Mouse (Mus musculus) left cerebral cortex, postnatal 14 days (tissue): ENCODE measurements around the gene Nkx2-3. TPM values are rescaled to one million over a fixed set of nuclear protein-coding genes. Genes with fewer than 3 reads are reported as not detected.

Source experiments
- DNase-seq, 2 experiments: peaks; one replicate each; pipeline ENCODE4 v3.0.0; 2021 to 2022; ENCODE audit warnings: low spot score in 2 of 2, mixed read lengths in 1 of 2
- intact Hi-C: fragments of 180-260 bp; cut with DNase I; formaldehyde crosslinking; loops from one replicate; pipeline ENCODE4 v1.15.1; 2025
- long read RNA-seq, 2 experiments: library from polyadenylated mRNA; stranded (forward); transcript quantifications; one replicate each; pipeline ENCODE4 v2.0.0; 2021
- total RNA-seq, 2 experiments: library from RNA; stranded (reverse); gene quantifications; 2 replicates each; pipeline ENCODE4 v1.2.3; 2021

Nkx2-3 gene
- total RNA-seq, result not detected
- long read RNA-seq, experiment 1, result 0 reads
- long read RNA-seq, experiment 2, result 0 reads

DNA sequence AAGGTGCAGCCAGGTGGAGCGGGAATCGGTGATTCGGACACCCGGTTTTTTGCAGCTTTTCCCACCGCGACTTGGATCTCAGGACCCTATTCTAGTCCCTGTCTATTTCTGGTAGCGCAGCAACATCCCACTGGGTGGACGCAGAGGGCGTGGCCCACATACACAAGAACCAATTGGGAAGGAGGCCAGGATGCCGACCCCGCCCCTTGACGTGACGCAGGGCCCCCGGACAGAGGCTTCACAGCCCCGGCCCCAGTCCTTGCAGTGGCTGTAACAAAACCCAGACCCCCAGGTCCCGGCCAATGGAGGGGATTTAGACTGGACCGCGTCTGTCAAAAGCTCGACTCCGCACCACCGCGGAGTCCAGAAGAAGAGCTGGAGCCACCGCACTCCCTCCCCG is at the start of gene Nkx2-3:
TSS of gene Nkx2-3 (plus strand) at position 275 of the 400 bp plus-strand sequence.
- no peak for DNase-seq
- intact Hi-C loops, result no loop called here

DNA sequence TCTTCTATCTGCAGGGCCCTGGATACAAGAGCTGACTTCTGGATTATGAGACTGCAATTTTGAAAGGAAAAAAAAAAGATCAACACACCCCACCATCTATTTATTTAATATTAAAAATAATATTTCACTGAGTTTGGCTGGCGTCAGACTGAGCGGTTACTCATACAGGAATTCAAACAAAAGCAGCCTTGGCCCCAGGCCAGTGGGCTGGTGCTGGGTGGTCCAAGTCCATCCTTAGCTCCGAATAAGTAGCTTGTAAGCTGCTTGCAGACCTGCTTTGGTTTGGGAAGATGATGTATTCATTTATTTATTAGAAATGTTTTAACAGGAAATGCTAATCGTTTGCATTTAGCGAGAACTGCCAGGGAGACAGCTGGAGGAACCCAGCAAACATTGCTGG is 49.0 kb upstream of the Nkx2-3 start:
- intact Hi-C loops, result no loop called here
- no peak for DNase-seq

DNA sequence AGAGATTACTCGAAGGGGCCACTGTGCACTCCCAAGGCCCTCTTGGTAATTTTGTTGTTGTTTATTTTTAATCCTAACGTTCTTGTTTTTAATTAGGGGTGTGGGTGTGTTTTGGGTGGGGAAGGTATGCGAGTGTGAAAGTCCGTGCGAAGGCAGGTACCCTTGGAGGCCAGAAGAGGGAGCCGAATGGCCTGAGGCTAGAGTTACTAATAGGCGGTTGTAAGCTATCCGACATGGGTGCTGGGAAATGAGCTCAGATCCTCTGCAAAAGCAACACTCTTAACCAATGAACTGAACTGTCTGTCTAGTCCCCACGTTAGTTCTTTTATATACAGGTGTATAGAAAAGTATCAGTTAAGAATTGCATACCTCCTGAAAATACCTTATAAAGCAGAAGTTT is 43.8 kb upstream of the Nkx2-3 start:
- DNase-seq, result no peak
- intact Hi-C loops, result no loop called here

DNA sequence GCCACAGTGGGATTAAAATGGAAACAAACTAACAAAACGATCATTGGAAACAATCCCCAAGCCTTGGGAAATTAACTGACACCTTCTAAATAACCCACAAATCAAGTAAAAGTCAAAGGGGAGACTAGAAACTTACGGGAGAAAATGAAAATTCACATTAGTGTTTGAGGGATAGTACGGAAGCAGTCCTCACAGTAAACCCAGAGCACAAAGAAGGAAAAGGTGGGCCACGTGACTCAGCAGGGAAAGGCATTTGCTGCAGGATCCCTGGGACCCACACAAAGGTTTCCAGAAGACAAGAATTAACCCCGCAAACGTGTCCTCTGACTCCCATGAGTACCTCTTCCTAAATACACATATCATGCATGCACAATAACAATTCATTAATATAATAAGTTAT is 43.0 kb upstream of the Nkx2-3 start:
- no peak for DNase-seq
- intact Hi-C loops, result no loop called here

DNA sequence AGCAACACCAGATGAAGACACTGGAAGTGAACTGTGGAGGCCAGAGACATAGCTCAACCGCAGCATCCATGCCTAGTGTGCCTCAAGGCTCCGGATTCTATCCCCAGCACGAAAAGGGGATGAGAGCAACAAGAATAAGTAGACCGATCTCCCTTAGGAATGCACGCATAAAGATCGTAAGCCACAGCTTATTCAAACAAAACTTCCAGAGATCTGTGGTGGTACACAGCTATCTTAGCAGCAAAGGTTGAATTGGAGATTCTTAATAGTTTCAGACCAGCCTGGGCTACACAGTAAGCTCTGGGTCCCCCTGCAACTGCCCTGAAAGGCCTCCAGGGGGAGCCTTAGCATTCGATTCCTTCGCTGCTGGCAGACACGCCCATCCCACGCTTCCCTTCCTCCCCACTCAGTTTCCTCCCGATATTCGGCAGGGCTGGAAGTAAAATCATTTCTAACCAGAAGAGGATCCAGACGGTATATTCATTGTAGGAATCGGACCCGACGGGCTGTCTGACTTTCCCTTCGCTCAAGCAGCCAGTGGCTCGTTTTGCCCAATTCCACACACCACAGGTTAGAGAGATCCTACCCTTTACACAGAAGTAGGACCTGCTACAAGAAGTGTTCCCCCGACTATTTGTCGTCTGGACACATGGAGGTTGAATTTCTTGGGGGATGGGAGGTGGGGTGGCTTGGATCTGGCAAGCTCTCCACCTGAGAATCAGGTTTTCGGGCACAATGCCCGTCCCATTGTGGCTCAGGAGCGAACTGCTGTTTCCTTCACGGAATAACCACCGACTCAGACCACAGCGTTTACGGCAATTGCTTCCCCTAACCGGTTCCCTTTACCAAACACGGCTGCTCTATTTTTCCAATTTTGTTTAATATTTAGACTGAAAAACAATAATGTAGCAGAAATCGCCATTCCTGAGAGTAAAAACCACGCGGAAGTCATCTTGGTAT is 41.0 kb upstream of the Nkx2-3 start:
- peak; percentile 75 for DNase-seq
- intact Hi-C loops, result no loop called here

DNA sequence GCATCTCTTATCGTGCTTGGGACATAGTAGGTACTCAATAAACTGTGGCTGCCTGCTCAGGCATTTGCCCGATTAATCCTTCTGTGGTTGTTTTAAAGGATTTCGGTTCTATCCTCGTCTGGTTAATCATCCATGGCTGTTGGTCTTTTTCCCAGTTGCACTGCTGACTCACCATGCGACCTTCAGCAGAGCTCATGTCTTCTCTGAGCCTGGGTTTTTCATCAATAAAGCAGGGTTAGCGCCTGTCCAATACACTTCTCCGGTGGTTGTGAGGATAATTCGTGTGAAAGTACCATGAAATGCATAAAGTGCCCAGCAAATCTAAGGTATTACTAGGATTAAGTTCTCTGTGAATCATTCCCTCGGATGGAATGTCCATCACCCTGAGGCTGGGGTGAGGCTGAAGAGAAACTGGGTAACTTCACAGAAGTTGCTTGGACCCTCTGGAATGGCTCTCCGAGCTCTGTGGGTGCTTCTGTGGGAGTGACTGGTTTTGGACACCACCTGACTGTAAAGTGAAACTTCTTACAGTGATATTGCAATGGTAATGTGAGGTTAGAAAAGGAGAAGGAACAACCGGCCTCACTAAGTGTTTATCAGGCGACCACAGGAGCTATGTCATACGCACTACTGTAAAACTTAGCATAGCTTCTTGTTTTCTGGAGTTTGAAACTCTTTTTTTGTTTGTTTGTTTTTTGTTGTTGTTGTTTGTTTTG is 32.9 kb upstream of the Nkx2-3 start:
- no peak for DNase-seq
- intact Hi-C loops, result no loop called here

DNA sequence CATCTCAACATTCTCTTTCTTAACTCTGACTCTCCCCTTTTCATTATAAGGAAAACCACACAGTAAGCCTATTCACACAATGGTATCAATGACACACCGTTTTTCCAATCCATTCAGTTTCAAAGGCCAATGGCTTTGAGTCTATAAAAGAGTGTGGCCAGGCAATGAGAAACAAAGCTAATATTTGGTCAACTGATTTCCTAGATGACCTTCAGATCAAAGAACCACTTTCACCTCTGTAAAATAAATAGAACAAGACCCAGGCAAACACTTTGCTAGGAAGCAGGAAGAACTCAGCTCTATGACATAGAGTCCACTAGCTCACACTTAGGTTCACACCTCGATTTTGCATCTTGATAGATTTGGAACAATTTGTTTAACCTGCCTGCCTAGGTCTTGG is 30.9 kb upstream of the Nkx2-3 start:
- no peak for DNase-seq
- intact Hi-C loops, result loop anchor here (5.0 kb wide), 1 partner anchor 36 kb away; no protein-coding TSS in a partner anchor

DNA sequence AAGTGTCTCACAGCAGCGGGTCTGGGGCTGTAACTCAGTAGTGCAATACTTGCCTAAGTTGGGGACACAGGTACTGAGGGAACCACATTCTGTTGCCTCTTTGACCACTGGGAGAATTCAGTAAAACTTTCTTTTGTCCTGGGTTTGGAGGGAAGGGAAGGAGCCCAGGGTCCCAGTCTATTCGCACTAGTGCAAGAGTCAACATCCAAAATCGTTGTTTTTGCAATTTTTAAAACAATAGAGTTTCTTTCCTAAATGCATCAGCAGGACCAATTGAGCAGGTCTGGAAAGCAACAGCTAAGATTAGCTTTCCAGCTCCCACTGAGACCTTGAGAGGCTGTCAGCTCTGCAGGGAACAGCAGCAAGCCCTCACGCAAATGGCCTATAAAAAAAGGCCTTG is 28.9 kb upstream of the Nkx2-3 start:
- intact Hi-C loops, result loop anchor here (5.0 kb wide), 1 partner anchor 34 kb away; no protein-coding TSS in a partner anchor
- no peak for DNase-seq

DNA sequence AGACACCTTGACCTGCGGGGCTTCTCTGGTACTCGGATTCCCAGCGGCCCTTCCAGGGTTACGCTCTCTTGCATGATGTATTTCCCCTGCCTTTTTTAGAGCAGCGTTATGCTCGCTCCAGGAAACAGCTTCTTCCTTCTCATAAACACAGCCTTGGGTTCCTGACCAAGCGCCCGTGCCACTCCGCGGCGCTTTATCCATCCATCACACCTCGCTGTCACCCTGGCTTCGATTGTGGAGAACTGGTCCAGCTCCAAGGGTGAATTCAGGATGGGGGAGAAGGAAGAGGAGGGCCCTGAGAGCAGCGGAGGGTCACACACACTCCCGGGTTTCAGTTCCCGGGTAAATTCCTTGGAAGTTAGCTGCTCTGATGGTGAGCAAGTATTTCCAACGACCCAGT is 28.5 kb upstream of the Nkx2-3 start:
- intact Hi-C loops, result loop anchor here (5.0 kb wide), 1 partner anchor 34 kb away; no protein-coding TSS in a partner anchor
- DNase-seq, result no peak

DNA sequence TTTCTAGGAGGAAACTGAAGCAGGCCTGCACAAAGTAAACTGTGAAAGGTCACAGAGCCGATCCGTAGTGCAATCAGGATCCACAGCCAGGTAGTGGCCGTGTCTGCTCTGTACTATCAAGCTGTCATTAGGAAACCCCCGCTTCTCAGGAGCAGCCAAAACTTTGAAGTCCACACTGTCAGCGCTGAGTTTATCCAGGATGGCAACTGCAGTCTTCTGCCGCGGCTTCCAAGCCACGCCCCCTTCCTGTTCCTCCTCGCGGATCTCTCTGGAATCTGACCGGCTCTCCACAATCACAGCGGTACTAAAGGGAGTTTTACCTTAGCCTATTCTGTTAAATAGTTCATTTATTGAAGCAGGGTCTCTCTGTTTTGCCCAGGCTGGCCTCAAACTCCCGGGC is 27.3 kb upstream of the Nkx2-3 start:
- no peak for DNase-seq
- intact Hi-C loops, result loop anchor here (5.0 kb wide), 1 partner anchor 33 kb away; no protein-coding TSS in a partner anchor

DNA sequence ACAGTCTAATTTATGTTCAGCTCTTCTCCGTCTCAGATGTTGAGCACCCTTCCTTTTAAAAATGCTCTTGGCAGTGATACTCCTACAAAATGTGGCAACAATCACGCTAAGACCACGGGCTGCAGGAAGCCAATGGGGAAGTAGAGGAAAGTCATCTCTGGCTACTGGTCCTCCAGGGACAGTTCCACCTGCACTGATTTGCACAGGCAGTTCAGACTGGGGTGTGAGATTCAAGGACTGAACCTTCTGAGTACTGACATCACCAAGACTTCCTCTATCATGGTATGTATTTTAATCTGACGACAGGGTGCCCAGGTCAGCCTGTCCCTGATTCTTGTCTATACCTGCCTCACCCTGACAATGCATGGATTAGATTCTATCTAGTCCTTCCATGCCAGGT is 20.1 kb upstream of the Nkx2-3 start:
- intact Hi-C loops, result no loop called here
- DNase-seq, result no peak

DNA sequence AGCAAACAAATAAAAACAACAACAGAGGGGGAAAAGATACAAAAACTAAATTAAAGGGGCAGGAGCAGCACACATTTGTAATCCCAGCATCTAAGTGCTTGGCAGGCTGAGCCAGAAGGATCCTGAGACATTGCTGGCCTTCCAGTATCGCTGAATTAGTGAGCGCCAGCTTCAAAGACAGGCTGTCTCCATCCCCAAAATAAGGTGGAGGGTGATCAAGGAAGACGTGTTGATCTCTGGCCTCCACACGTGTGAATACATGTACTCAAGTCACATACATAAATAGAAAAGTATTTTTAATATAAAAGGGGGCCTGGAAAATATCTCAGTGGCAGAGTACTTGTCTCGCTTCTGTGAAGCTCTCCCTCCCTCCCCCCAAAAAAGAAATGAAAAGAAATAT is 15.1 kb upstream of the Nkx2-3 start:
- DNase-seq, result no peak
- intact Hi-C loops, result no loop called here

DNA sequence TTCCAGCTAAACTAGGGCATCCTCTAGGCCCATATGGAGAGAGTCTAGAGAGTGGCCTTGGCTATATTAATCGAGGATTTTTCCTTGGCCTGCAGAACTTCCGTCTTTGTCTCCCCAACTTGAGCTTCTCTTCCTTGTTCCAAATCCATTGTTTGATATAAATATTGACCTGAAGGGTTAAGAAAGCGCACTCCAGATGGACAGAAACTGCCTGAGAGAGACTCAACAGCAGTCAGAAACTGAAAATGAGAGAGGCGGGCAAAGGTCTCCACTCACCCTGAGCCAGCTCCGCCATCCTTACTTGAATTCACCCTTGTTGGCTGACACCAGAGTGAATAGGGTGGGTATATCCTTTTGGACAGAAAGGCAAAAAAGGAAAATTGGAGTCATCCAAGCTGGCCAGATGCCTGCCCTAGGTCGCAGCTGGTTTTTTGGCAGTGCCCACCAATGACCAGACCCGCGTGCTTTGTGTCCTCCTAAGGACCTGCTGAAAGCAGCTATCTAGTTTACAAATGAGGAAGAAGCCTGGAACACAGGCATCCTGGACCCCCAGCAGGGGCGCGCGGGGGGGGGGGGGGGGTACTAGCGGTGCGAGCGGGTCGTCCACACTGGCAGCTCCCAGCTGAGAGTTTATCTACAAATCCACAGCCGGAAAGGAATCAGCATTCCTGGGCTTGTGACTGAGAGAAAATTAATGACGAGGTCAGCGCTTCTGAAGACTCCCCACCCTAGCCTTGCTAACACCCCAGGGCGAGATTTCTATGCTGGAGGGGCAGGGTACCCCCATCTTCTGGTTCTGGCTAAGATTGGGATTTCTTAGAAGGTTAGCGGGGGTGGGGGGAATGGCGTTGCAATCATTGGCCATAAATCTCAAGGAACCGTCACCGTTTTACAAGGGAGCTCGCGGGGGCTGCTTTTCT is 13.1 kb upstream of the Nkx2-3 start:
- no peak for DNase-seq
- intact Hi-C loops, result no loop called here

DNA sequence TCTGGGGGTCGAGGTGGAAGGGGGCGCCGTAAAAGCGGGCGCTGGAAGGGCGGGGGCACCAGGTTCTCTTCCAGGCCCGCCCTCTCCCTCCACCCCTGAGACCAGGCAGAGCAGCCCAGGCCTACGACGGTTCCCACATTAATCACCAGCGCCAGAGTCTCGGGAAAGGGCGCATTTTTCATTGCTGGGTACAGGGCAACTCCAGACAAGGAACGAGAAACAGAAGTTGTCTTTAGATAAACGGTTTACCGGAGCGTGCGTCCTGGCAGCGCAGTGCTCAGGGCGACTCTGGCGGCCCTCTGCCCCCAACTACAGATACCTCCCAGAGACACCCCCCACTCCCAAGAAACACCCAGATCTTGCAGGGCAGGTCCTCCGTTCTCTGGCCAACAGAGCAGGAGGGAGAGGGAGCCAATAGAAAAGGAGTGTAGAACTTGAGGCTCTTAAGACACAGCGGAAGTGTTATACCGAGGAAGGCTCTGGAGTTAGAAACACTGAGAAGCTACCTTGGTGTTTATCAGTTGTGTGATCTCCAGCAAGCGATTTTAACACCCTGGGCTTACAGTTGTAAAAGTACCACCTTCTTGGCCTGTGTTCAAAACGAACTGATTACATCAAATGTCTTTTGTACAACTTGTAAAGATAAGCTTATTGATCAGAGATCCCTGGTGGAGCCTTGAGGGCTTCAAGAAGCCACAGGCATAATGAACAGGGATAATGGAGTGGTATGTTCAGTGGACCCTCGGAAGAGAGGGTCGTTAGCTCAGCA is 12.2 kb upstream of the Nkx2-3 start:
- no peak for DNase-seq
- intact Hi-C loops, result loop anchor here (5.0 kb wide), 1 partner anchor 1552 kb away; the partner anchor contains the start of gene Tlx1

DNA sequence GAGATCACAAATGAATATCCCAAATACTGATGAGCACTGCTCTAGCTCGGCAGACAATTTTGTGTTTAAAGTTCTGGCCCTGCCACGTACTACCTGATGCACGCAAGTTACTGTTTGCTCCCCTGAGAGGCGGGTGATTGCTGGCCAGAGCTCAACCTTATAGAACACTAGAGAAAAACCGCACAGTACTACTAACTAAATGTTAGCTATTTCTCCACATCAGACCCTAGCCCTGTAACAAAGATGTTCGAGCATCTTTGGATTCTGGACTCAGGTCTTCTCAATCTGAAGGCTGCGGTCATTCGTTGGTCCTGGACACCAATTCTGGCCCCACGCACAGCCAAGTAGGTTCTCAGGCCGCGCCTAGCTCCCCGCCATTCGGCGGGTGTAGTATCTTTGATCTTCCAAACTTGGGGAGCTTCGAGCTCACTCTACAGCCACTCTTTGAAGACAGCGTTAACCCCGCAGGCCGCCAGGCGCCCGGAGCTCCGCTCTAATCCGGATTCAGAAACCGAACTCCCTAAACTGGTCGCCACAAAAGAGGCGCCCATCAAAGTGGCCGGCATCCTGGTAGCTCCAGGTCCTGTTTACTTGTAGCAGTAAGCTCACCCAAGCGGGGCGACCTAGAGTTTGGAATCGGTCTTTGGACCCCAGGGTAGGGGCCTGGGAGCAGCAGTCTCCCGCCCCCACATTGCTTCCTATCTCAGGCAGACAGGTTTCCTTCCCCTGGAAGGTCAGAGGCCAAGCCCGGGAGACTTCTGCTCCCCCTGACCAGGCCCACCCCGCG is 11.4 kb upstream of the Nkx2-3 start:
- no peak for DNase-seq
- intact Hi-C loops, result loop anchor here (5.0 kb wide), 1 partner anchor 1552 kb away; the partner anchor contains the start of gene Tlx1

DNA sequence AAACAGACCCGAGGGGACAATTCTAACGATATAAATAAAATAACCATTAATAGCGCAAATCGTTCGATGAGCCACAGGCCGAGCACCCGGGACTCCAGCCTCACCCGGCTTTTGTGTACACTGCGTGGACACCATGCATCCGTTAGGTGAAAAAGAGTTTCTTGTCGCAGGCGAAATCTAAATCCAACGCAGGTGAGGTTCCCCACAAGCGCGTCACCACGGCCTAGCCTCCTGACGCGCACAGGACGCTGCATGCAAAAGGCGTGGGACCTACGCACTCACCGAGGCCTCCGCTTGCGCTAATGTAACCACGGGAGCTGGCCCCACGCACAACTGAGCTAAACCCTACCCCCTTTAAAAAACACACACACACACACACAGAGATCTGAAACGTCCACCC is 10.7 kb upstream of the Nkx2-3 start:
- DNase-seq, result no peak
- intact Hi-C loops, result loop anchor here (5.0 kb wide), 1 partner anchor 1551 kb away; the partner anchor contains the start of gene Tlx1

DNA sequence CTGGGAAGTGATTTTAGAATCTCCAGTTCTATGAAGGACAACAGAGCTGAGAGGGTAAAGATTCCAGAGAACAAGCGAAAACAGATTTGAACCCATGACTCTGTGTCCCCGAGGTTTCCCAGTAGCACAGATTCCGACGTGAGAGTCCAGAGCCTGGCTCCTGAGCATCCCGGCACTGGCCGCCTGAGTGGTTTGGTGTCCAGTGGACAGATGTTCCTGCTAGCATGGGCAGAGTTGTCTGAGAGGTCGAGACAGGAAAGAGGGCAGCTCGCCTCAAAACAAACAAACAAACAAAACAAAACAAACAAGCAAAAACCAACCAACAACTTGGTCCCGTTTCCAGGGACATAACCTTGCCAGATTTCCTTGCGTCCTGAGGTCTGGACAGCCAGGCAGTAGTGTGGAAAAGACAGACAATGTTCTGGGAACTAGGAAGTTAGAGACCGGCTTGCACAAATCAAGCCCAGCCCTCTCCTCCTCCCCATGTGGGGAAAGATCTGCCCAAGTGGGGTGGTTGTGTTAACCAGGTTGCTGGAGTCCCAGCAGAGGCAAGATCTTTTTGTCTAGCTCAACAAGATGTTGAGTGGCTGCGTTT is 10.0 kb upstream of the Nkx2-3 start:
- intact Hi-C loops, result loop anchor here (5.0 kb wide), 1 partner anchor 1550 kb away; the partner anchor contains the start of gene Tlx1
- DNase-seq, result no peak
